Mouse (Mus musculus): ENCODE measurements around the gene Gm17349. TPM values are rescaled to one million over a fixed set of nuclear protein-coding genes. Genes with fewer than 3 reads are reported as not detected.
"Not testable (repeated sequence)": the region's sequence is repeated elsewhere in the genome, so short reads cannot be mapped to it uniquely, and the experiment has no call there.

Gm17349 gene
- polyA plus RNA-seq, 1 experiment, result not detected

- no peak overlapping the region for H3K27ac ChIP-seq (ENCODE audit: control insufficient read depth, insufficient read depth, low read depth, low read length)
- no peaks in the 10 kb centered on the region for H3K27me3 ChIP-seq (ENCODE audit: control insufficient read depth, insufficient read depth, low read length)
- no peak overlapping the region for H3K4me3 ChIP-seq (ENCODE audit: control insufficient read depth, low read depth, low read length)
- peaks cover 6% of the 10 kb centered on the region for H3K4me1 ChIP-seq (ENCODE audit: control insufficient read depth, insufficient read depth, low read length)
- TF ChIP-seq POLR2A (IDR thresholded peaks at IDR 0.05; ENCODE audit: control insufficient read depth, low read depth, low read length) (no peak), CTCF (IDR thresholded peaks at IDR 0.05; ENCODE audit: control insufficient read depth, insufficient read depth, insufficient replicate concordance, low read depth, low read length) (no peak)
- H3K36me3 ChIP-seq (ENCODE audit: control insufficient read depth, insufficient read depth, low read length), result no peaks in the 10 kb centered on the region
These were observed 23.9 kb upstream of the Gm17349 start for GRCm38 (mm10) chr15:99729056-99729783.

GRCm38 (mm10) chr15:99728211-99728610 is 22.9 kb upstream of the Gm17349 start:
- no peak overlapping the region for H3K27ac ChIP-seq (ENCODE audit: control insufficient read depth, insufficient read depth, low read depth, low read length)
- no peaks in the 10 kb centered on the region for H3K36me3 ChIP-seq (ENCODE audit: control insufficient read depth, insufficient read depth, low read length)
- H3K4me3 ChIP-seq (ENCODE audit: control insufficient read depth, low read depth, low read length), result no peak overlapping the region
- H3K4me1 ChIP-seq (ENCODE audit: control insufficient read depth, insufficient read depth, low read length), result peaks cover 15% of the 10 kb centered on the region
- TF ChIP-seq CTCF (IDR thresholded peaks at IDR 0.05; ENCODE audit: control insufficient read depth, insufficient read depth, insufficient replicate concordance, low read depth, low read length) (no peak), POLR2A (IDR thresholded peaks at IDR 0.05; ENCODE audit: control insufficient read depth, low read depth, low read length) (no peak)
- no peaks in the 10 kb centered on the region for H3K27me3 ChIP-seq (ENCODE audit: control insufficient read depth, insufficient read depth, low read length)

GRCm38 (mm10) chr15:99727525-99727924 is 22.2 kb upstream of the Gm17349 start:
- Histone ChIP-seq H3K4me3 (ENCODE audit: control insufficient read depth, low read depth, low read length) (no peak overlapping the region), H3K4me1 (ENCODE audit: control insufficient read depth, insufficient read depth, low read length) (peaks cover 15% of the 10 kb centered on the region), H3K27me3 (ENCODE audit: control insufficient read depth, insufficient read depth, low read length) (no peaks in the 10 kb centered on the region), H3K27ac (ENCODE audit: control insufficient read depth, insufficient read depth, low read depth, low read length) (no peak overlapping the region), H3K36me3 (ENCODE audit: control insufficient read depth, insufficient read depth, low read length) (no peaks in the 10 kb centered on the region)
- TF ChIP-seq POLR2A (IDR thresholded peaks at IDR 0.05; ENCODE audit: control insufficient read depth, low read depth, low read length) (no peak), CTCF (IDR thresholded peaks at IDR 0.05; ENCODE audit: control insufficient read depth, insufficient read depth, insufficient replicate concordance, low read depth, low read length) (no peak)

GRCm38 (mm10) chr15:99727039-99727438 is 21.7 kb upstream of the Gm17349 start:
- H3K4me1 ChIP-seq (ENCODE audit: control insufficient read depth, insufficient read depth, low read length), result peaks cover 15% of the 10 kb centered on the region
- H3K27ac ChIP-seq (ENCODE audit: control insufficient read depth, insufficient read depth, low read depth, low read length); H3K36me3 ChIP-seq (ENCODE audit: control insufficient read depth, insufficient read depth, low read length); H3K4me3 ChIP-seq (ENCODE audit: control insufficient read depth, low read depth, low read length); H3K27me3 ChIP-seq (ENCODE audit: control insufficient read depth, insufficient read depth, low read length): not testable (repeated sequence)

- peaks cover 15% of the 10 kb centered on the region for H3K4me1 ChIP-seq (ENCODE audit: control insufficient read depth, insufficient read depth, low read length)
- no peaks in the 10 kb centered on the region for H3K36me3 ChIP-seq (ENCODE audit: control insufficient read depth, insufficient read depth, low read length)
- no peak overlapping the region for H3K4me3 ChIP-seq (ENCODE audit: control insufficient read depth, low read depth, low read length)
- no peaks in the 10 kb centered on the region for H3K27me3 ChIP-seq (ENCODE audit: control insufficient read depth, insufficient read depth, low read length)
- no peak overlapping the region for H3K27ac ChIP-seq (ENCODE audit: control insufficient read depth, insufficient read depth, low read depth, low read length)
- no peak for TF ChIP-seq CTCF (IDR thresholded peaks at IDR 0.05; ENCODE audit: control insufficient read depth, insufficient read depth, insufficient replicate concordance, low read depth, low read length)
- no peak for TF ChIP-seq POLR2A (IDR thresholded peaks at IDR 0.05; ENCODE audit: control insufficient read depth, low read depth, low read length)
These were observed 21.3 kb upstream of the Gm17349 start for GRCm38 (mm10) chr15:99726549-99726948.

GRCm38 (mm10) chr15:99725341-99726155 is 20.3 kb upstream of the Gm17349 start, which contains the start of gene Cox14:
TSS of gene Cox14 (plus strand) at chr15:99725618.
- Histone ChIP-seq H3K4me3 (ENCODE audit: control insufficient read depth, low read depth, low read length) (peak within 1 kb of the TSS; percentile 93), H3K36me3 (ENCODE audit: control insufficient read depth, insufficient read depth, low read length) (no peaks in the 10 kb centered on the region), H3K27me3 (ENCODE audit: control insufficient read depth, insufficient read depth, low read length) (no peaks in the 10 kb centered on the region), H3K27ac (ENCODE audit: control insufficient read depth, insufficient read depth, low read depth, low read length) (peak within 1 kb of the TSS; percentile 82), H3K4me1 (ENCODE audit: control insufficient read depth, insufficient read depth, low read length) (peaks cover 15% of the 10 kb centered on the region)
- TF ChIP-seq POLR2A (IDR thresholded peaks at IDR 0.05; ENCODE audit: control insufficient read depth, low read depth, low read length) (peak; percentile 71), CTCF (IDR thresholded peaks at IDR 0.05; ENCODE audit: control insufficient read depth, insufficient read depth, insufficient replicate concordance, low read depth, low read length) (peak; percentile 99)

GRCm38 (mm10) chr15:99724292-99725021 is 19.2 kb upstream of the Gm17349 start:
- H3K36me3 ChIP-seq (ENCODE audit: control insufficient read depth, insufficient read depth, low read length), result no peaks in the 10 kb centered on the region

More at GRCm38 (mm10) chr15:99724292-99725021, 19.2 kb upstream of the Gm17349 start:
- Histone ChIP-seq H3K4me1 (ENCODE audit: control insufficient read depth, insufficient read depth, low read length) (peaks cover 15% of the 10 kb centered on the region), H3K27me3 (ENCODE audit: control insufficient read depth, insufficient read depth, low read length) (no peaks in the 10 kb centered on the region), H3K4me3 (ENCODE audit: control insufficient read depth, low read depth, low read length) (no peak overlapping the region; the same call in 1 of the 2 replicates), H3K27ac (ENCODE audit: control insufficient read depth, insufficient read depth, low read depth, low read length) (peak overlapping the region; percentile 82)
- TF ChIP-seq POLR2A (IDR thresholded peaks at IDR 0.05; ENCODE audit: control insufficient read depth, low read depth, low read length) (no peak), CTCF (IDR thresholded peaks at IDR 0.05; ENCODE audit: control insufficient read depth, insufficient read depth, insufficient replicate concordance, low read depth, low read length) (no peak)

All from testis, adult 2 months (tissue).